Mouse (Mus musculus) urinary bladder, postnatal 14 days (tissue): ENCODE results near the gene Fam187b.
"Not testable (repeated sequence)": the region's sequence is repeated elsewhere in the genome, so short reads cannot be mapped to it uniquely, and the experiment has no call there.

ENCODE experiments used
- DNase-seq: peaks from one replicate; pipeline ENCODE4 v3.0.0; 2021; ENCODE audit warnings: low spot score

The Fam187b gene

GRCm38 (mm10) chr7:30973501-30974289, at the start of gene Fam187b:
Gene Fam187b, plus strand, starts transcription at chr7:30973790.
- peak; percentile 91 for DNase-seq

- no peak for DNase-seq
Measured at GRCm38 (mm10) chr7:30924071-30924470, 49.5 kb upstream of the Fam187b start.

DNA sequence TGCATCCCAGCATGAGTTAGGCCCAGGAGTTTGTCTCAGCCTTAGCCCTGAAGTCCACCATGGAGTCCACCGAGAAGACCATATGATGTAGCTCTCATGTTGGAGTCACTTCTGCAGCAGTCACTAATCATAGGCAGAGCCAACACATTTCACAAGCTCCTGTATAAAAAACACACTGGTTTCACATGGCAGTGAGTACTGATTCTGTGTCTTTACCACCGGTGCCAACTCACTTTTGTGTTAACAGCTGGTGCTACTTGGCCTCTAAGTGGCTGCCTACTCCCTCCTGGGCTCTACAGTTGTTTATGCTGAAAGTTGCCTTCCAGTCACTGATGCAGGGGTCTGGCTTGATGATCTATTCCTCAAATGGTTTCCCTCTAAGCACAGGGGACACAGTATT, 49.0 kb upstream of the Fam187b start, which contains the start of gene Hamp2:
Hamp2 (minus strand) TSS at position 101 of the 400 bp plus-strand sequence.
- not testable (repeated sequence) for DNase-seq

DNA sequence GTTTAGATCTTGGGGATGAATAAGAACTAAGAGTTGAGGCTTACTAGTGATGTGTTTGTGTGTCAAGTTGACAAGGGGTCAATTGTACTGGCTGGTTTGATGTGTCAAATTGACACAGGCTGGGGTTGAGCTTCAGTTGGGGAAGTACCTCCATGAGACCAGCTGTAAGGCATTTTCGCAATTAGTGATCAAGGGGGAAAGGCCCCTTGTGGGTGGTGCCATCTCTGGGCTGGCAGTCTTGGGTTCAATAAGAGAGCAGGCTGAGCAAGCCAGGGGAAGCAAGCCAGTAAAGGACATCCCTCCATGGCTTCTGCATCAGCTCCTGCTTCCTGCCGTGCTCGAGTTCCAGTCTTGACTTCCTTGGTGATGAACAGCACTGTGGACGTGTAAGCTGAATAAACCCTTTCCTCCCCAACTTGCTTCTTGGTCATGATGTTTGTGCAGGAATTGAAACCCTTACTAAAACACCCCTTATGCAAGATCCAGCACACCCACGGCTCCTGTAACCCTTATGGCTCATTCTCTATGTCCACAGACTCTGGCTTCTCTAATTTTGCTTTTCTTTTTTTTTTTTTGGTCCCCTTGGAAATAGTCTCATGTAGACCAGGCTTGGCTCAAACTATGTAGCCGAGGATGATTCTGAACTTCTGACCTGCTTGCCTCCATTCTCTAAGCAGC, 38.0 kb upstream of the Fam187b start:
- not testable (repeated sequence) for DNase-seq

- not testable (repeated sequence) for DNase-seq
Measured at GRCm38 (mm10) chr7:30940070-30940469, 33.5 kb upstream of the Fam187b start.

- not testable (repeated sequence) for DNase-seq
Measured at GRCm38 (mm10) chr7:30942365-30942764, 31.2 kb upstream of the Fam187b start.

DNA sequence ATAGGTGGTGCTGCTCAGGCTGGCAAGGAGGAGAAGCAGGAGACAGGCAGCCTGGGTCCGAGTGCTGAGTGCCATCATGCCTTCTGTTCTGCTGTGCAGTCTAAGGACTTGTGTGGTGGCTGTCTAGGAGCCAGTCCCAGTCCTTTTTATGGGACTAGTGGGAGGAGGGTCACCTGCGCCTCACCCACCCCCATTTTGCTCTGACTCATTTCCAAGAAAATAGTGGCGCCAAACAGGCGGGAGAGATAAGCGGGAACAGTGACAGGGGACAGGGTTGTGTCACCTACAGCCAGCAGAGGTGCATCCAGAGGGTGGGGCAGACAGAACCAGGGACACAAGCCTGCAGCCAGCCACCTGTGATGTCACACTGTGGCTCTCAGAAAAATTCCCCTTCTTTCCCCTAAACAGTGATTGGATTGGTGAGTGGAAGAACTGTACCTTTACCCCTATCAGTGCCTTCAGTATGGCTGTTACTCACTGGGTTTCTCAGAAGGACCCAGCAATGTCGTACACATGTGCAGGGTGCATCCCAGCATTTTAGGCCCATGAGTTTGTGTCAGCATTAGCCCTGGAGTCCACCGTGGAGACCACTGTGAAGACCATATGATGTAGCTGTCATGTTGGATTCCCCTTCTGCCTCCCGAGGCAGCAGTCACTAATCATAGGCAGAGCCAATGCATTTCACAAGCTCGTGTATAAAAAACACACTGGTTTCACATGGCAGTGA, 29.5 kb upstream of the Fam187b start, which contains the start of gene Hamp:
Hamp (minus strand) TSS at position 124 of the 727 bp plus-strand sequence.
- DNase-seq: no peak

- DNase-seq: not testable (repeated sequence)
Measured at GRCm38 (mm10) chr7:30944706-30945105, 28.9 kb upstream of the Fam187b start.

- DNase-seq: not testable (repeated sequence)
Measured at GRCm38 (mm10) chr7:30945466-30945865, 28.1 kb upstream of the Fam187b start.

- DNase-seq: no peak
Measured at GRCm38 (mm10) chr7:30945876-30946275, 27.7 kb upstream of the Fam187b start.

DNA sequence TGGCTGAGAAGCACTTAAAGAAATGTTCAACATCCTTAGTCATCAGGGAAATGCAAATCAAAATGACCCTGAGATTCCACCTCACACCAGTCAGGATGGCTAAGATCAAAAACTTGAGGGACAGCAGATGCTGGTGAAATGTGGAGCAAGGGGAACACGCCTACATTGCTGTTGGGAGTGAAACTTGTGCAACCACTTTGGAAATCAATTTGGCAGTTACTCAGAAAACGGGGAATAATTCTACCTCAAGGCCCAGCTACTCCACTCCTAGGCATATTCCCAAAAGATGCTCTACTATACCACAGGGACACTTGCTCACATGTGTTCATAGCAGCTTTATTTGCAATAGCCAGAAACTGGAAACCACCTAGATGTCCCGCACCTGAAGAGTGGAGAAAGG, 23.7 kb upstream of the Fam187b start:
- not testable (repeated sequence) for DNase-seq

DNA sequence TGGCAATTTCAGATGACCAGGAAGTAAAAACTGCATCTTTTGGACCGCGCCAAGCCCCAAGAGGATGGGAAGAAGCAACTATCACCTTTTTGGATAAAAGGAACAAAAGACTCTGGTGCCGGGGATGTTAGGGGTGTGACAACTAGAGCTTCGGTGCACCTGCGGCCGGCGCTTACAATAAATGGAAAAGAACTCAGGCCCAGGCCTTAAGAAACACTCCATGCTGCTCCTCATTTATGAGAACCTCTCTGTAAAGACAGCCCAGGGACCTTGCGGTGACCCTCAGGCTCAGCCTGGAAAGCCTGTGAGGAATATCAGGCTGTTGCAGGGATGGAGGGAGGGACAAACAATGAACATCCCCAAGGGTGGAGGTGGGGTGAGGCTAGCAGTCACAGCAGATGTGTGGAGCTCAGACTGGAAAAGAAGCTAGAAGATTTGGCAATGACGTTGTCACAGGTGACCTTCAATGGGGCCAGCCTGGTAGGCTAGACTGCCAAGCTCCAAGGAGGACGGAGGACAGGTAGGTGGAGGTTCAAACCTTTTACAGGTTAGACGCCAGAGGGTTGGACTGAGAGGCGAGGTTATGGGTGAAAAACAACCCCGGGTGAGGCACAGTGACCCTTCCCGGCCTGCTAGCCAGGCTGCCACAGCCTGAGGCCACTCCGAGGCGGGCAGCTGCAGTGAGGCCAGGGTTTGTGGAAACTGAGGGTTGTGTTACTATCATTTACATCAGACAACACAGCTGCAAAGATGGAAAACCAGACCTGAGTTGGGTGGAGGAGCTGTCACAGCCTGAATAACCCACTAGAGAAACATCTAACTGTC, 20.9 kb upstream of the Fam187b start:
- DNase-seq: no peak

GRCm38 (mm10) chr7:30953459-30953858, 20.1 kb upstream of the Fam187b start:
- no peak for DNase-seq

DNA sequence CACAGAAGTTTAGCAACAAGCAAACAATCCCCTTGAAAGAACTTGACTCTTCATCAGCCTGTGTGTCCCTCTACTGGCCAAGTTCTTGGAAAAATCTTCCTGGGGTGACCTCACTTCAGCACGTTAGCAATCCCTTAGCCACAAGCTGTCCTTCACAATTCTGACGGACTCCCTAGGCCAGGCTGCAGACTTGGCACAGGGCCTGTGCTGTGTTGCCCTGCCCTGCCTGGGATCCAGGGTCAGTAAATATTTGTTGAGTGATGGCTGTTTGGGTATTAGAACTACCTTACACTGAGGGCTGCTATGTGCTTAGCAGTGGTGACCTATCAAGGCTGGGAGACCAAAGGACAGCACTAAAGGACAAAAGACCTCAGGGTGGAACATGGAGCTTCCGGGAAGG, 19.6 kb upstream of the Fam187b start:
- DNase-seq: no peak

- no peak for DNase-seq
Measured at GRCm38 (mm10) chr7:30954971-30955520, 18.5 kb upstream of the Fam187b start.

- peak; percentile 92 for DNase-seq
Measured at GRCm38 (mm10) chr7:30955584-30956356, 17.8 kb upstream of the Fam187b start.

DNA sequence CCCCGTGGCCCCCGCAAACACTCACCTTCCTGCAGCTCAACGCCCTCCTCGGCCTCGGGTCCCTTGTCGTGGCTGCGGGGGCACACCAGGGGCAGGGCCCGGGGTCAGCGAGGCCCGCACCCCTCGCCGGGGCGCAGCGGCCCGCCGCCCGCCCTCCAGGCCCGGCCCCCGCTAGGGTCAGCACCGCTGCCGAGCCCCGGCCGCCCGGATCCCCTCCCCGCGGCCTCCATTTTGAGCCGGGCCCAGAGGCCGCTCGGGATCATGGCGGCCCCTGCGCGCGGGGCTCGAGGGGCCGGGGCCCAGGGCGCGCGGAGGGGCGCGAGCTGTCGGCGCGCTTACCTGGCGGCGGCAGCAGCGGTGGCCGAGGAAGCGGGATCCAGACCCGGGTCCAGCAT, 17.2 kb upstream of the Fam187b start:
- no peak for DNase-seq

- peak; percentile 82 for DNase-seq
Measured at GRCm38 (mm10) chr7:30956756-30957366, 16.7 kb upstream of the Fam187b start, which contains the start of gene Usf2. Gene Usf2, minus strand, starts transcription at chr7:30956803.

DNA sequence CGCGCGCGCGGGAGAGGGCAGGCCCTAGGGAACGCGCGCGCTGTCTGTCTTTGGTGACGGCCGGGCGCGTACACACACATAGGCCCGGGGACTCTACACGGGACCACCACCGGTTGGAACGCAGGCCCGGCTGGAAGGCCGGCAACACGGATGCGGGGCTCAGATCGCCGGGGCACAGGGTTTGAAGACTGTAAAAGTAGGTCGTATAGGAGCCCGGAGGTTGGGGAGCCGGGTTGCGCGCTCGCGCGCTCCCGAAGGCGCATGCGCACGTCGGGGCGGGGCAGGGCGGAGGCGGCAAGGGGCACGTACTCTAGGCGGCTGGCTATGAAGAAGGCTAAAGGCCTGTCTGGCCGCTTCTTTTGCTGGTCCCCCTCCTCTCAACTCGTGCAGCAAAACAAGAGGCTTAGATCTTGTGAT, 16.2 kb upstream of the Fam187b start:
- peak; percentile 91 for DNase-seq
